Mouse (Mus musculus) heart, embryonic 11.5 days (tissue): ENCODE data around the gene Ift46. TPM values are rescaled to one million over a fixed set of nuclear protein-coding genes. Genes with fewer than 3 reads are reported as not detected.
A peak's percentile ranks its signal among the peaks of the same experiment; 100 is the strongest.

ENCODE experiments used
- ATAC-seq: fragments of 200-750 bp; cut with Nextera tagmentation; replicated peaks from 2 replicates; pipeline ENCODE4 v1.8.0; 2017; ENCODE audit warnings: moderate library complexity; ENCODE audit not compliant: insufficient number of reproducible peaks, low FRiP score, low TSS enrichment
- H3K27ac ChIP-seq: fragments of 300-500 bp; sonication (generic); 2 replicates; pipeline ENCODE4 v1.5.1; 2014; ENCODE audit warnings: mild to moderate bottlenecking, low read depth, low read length
- H3K27me3 ChIP-seq: fragments of 300-500 bp; sonication (generic); 2 replicates; pipeline ENCODE4 v1.6.1; 2014; ENCODE audit warnings: mild to moderate bottlenecking, low read length, mixed read lengths; ENCODE audit not compliant: control insufficient read depth, insufficient read depth
- H3K36me3 ChIP-seq: fragments of 300-500 bp; sonication (generic); 2 replicates; pipeline ENCODE4 v1.6.1; 2014; ENCODE audit warnings: mild to moderate bottlenecking, low read length, moderate library complexity, mixed read lengths; ENCODE audit not compliant: control insufficient read depth, insufficient read depth
- H3K4me1 ChIP-seq: fragments of 300-500 bp; sonication (generic); 2 replicates; pipeline ENCODE4 v1.6.1; 2014; ENCODE audit warnings: low read length; ENCODE audit not compliant: control insufficient read depth, insufficient read depth
- H3K4me2 ChIP-seq: fragments of 300-500 bp; sonication (generic); 2 replicates; pipeline ENCODE4 v1.6.1; 2014; ENCODE audit warnings: mild to moderate bottlenecking, moderate library complexity
- H3K4me3 ChIP-seq: fragments of 300-500 bp; sonication (generic); 2 replicates; pipeline ENCODE4 v1.5.1; 2014; ENCODE audit warnings: low read depth, low read length
- H3K9ac ChIP-seq: fragments of 300-500 bp; sonication (generic); 2 replicates; pipeline ENCODE4 v1.6.1; 2014; ENCODE audit warnings: mild to moderate bottlenecking, low read depth, low read length, moderate library complexity
- H3K9me3 ChIP-seq: fragments of 300-500 bp; sonication (generic); replicated peaks from 2 replicates; pipeline ENCODE4 v1.6.1; 2016; ENCODE audit warnings: low read length; ENCODE audit not compliant: control insufficient read depth
- WGBS: fragments of 180-500 bp; shearing (Covaris S2); extraction: QIAGEN DNeasy Blood & Tissue Kit; methylation state at CpG from one replicate; pipeline ENCODE4 v1.1.7; 2014; ENCODE audit not compliant: insufficient replicate concordance; 5-methylcytosine and 5-hydroxymethylcytosine counted together
- polyA plus RNA-seq: library from polyadenylated mRNA; unstranded; fragments of >200 nt; fragmentation: Nextera tagmentation; extraction: Ambion mirVana; gene quantifications from 2 replicates; pipeline ENCODE4 v1.2.1, GENCODE M21; 2014

Ift46 gene
- polyA plus RNA-seq, 1 experiment from 2014 or later: 71.4 TPM

DNA sequence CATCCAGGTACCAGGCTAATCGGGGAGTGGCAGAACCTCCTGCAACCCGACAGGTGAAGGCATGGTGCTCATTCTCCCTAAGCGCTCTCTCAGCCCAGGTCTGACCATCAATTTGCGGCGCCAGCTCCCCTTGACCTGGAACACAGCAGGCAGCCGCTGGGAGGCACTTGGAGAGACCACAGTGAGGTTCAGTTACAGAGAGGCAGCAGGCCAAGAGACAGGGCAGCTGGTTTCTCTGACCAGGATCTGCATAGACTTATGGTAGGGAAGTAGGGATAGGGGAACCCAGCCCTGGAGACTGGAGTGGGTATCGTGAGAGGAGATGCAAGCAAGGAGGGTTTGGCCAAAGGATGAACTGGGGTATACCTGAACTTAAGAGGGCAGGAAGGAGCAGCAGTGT lies 30.6 kb downstream of the Ift46 start:
- no peak overlapping the region for H3K9ac ChIP-seq
- H3K36me3 ChIP-seq: no peaks in the 10 kb centered on the region
- H3K27ac ChIP-seq: no peak overlapping the region
- peaks cover 5% of the 10 kb centered on the region for H3K4me1 ChIP-seq
- ATAC-seq: no peak
- no peaks in the 10 kb centered on the region for H3K9me3 ChIP-seq
- H3K4me2 ChIP-seq: no peak overlapping the region; the same call in 1 of the 2 replicates
- peaks cover 32% of the 10 kb centered on the region for H3K27me3 ChIP-seq
- WGBS: 32% methylated on average over 7 of the region's 7 CpGs
- no peak overlapping the region; the same call in 1 of the 2 replicates for H3K4me3 ChIP-seq

GRCm38 (mm10) chr9:44799102-44799957 lies 31.6 kb downstream of the Ift46 start, which contains the start of gene Tmem25:
Gene Tmem25, minus strand, starts transcription at chr9:44799307.
- peak; percentile 92 for ATAC-seq
- H3K27ac ChIP-seq: peak within 1 kb of the TSS; percentile 24; the same call in 1 of the 2 replicates
- under 1% methylated on average over 74 of the region's 75 CpGs for WGBS

DNA sequence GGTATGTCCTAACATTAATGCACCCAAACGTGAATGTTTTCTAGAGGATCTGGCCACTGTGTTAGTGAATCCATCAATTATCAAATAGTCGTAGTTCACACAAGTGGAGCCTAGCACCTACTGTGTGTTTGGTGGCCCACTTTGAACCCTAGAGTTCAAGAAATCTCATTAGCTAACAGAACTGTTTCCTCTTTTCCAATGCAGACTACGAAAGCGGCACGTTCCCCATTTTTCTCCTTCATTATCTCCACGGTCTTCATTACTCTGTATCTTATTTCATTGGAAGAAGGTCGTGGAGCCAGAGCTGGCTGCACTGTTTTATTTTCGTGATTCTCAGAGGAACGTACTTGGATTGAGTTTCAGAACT lies 32.2 kb downstream of the Ift46 start:
- H3K36me3 ChIP-seq: no peaks in the 10 kb centered on the region
- H3K4me3 ChIP-seq: peak overlapping the region; percentile 64
- ATAC-seq: no peak
- peaks cover 5% of the 10 kb centered on the region for H3K4me1 ChIP-seq
- H3K9ac ChIP-seq: peak overlapping the region; percentile 69; the same call in 1 of the 2 replicates
- no peak overlapping the region for H3K27ac ChIP-seq
- H3K9me3 ChIP-seq: no peaks in the 10 kb centered on the region
- H3K27me3 ChIP-seq: peaks cover 32% of the 10 kb centered on the region
- peak overlapping the region; percentile 98 for H3K4me2 ChIP-seq
- WGBS: 44% methylated on average over 9 of the region's 9 CpGs

More at GRCm38 (mm10) chr9:44799102-44799957, 31.6 kb downstream of the Ift46 start, which contains the start of gene Tmem25:
- peak within 1 kb of the TSS; percentile 98 for H3K4me2 ChIP-seq
- H3K27me3 ChIP-seq: peaks cover 32% of the 10 kb centered on the region
- H3K4me3 ChIP-seq: peak within 1 kb of the TSS; percentile 64
- no peaks in the 10 kb centered on the region for H3K9me3 ChIP-seq
- no peaks in the 10 kb centered on the region for H3K36me3 ChIP-seq
- H3K9ac ChIP-seq: peak within 1 kb of the TSS; percentile 69
- H3K4me1 ChIP-seq: peaks cover 5% of the 10 kb centered on the region

DNA sequence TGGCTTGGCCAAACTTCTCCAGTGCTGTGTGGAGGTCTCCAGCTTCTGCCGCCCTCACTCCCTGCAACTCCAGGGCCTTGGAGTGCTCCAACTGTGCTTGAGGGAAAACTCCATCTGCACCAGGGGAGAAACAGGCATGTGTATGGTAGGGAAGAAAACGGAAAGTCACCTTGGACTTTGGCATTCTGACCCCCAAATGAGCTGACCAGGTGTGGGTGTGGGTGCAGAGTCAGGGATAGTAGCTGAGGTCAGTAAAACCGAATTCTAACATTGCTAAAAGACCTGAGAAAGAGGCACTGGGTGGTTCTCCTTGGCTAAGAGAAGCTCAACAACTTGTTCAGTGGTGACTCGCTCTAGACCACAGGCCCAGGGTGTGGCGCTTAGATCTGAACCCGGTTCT lies 34.0 kb downstream of the Ift46 start:
- peaks cover 5% of the 10 kb centered on the region for H3K4me1 ChIP-seq
- ATAC-seq: no peak
- no peaks in the 10 kb centered on the region for H3K9me3 ChIP-seq
- no peak overlapping the region for H3K4me3 ChIP-seq
- no peak overlapping the region for H3K9ac ChIP-seq
- WGBS: 76% methylated on average over 6 of the region's 6 CpGs
- peaks cover 32% of the 10 kb centered on the region for H3K27me3 ChIP-seq
- no peak overlapping the region for H3K4me2 ChIP-seq
- peaks cover 8% of the 10 kb centered on the region for H3K36me3 ChIP-seq
- H3K27ac ChIP-seq: no peak overlapping the region

- Histone ChIP-seq H3K9ac (no peak within 1 kb of the TSS), H3K36me3 (peaks cover 10% of the 10 kb centered on the region), H3K27me3 (peaks cover 25% of the 10 kb centered on the region), H3K4me3 (no peak within 1 kb of the TSS), H3K9me3 (no peaks in the 10 kb centered on the region), H3K27ac (no peak within 1 kb of the TSS), H3K4me2 (no peak within 1 kb of the TSS), H3K4me1 (peaks cover 5% of the 10 kb centered on the region)
- no peak for ATAC-seq
- 63% methylated on average over 4 of the region's 4 CpGs for WGBS
These were observed 35.2 kb downstream of the Ift46 start, which contains the start of gene Ttc36 for GRCm38 (mm10) chr9:44802808-44803450. Gene Ttc36, minus strand, starts transcription at chr9:44803072.

DNA sequence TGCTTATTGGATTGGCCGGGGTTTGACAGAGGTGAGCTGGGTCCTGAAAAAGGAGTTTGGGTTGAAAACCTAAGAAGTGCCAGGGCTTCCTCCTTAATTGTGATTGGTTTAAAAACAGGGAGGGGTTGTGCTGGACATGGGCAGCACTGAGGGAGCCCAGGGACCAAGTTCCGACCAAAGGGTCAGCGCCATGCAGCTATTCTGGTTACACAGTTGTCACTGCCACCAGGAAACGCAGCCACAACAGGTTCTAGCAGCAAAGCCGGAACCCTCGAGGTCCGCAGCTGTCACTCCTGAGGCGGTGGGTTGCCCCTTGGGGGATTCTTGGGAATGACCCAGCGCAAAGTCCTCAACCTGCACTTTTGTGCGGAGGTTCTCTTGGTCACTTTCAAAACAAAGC lies 37.0 kb downstream of the Ift46 start:
- 91% methylated on average over 10 of the region's 10 CpGs for WGBS
- ATAC-seq: no peak
- Histone ChIP-seq H3K36me3 (peaks cover 26% of the 10 kb centered on the region), H3K4me3 (no peak overlapping the region), H3K27ac (no peak overlapping the region), H3K27me3 (peaks cover 14% of the 10 kb centered on the region), H3K9ac (no peak overlapping the region), H3K9me3 (no peaks in the 10 kb centered on the region), H3K4me2 (no peak overlapping the region), H3K4me1 (no peaks in the 10 kb centered on the region; the same call in 1 of the 2 replicates)

- Histone ChIP-seq H3K4me3 (no peak overlapping the region), H3K27ac (no peak overlapping the region)
- no peak for ATAC-seq
These were observed 37.8 kb downstream of the Ift46 start for GRCm38 (mm10) chr9:44805536-44805935.

DNA sequence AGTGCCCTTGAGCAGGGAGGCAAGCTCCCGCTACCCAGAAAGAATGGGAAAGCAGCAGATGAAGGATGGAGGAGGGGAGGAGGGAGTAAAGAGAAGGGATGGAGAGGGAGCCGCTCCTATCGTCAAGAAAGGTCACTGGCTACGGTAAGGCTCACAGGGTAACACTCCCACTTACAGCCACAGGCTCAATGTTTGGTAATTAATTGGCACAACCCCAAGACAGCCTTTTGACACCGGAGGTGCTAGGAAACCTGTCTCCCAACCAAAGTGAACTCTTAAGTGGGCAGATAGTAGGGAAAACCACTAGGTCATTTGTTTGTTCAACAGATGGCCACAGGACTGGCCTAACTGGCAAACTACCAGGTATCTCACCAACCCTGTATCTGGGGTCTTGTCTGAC lies 39.4 kb downstream of the Ift46 start:
- H3K9ac ChIP-seq: no peak overlapping the region
- no peak for ATAC-seq
- H3K27ac ChIP-seq: no peak overlapping the region
- 75% methylated on average over 5 of the region's 5 CpGs for WGBS
- no peaks in the 10 kb centered on the region for H3K4me1 ChIP-seq
- H3K27me3 ChIP-seq: no peaks in the 10 kb centered on the region
- H3K4me3 ChIP-seq: no peak overlapping the region
- H3K9me3 ChIP-seq: no peaks in the 10 kb centered on the region
- H3K4me2 ChIP-seq: no peak overlapping the region
- peaks cover 40% of the 10 kb centered on the region for H3K36me3 ChIP-seq

More at GRCm38 (mm10) chr9:44805536-44805935, 37.8 kb downstream of the Ift46 start:
- no peak overlapping the region for H3K9ac ChIP-seq
- no peaks in the 10 kb centered on the region for H3K4me1 ChIP-seq
- peaks cover 31% of the 10 kb centered on the region for H3K36me3 ChIP-seq
- peaks cover 12% of the 10 kb centered on the region for H3K27me3 ChIP-seq
- WGBS: 88% methylated on average over 5 of the region's 5 CpGs
- no peaks in the 10 kb centered on the region for H3K9me3 ChIP-seq
- no peak overlapping the region for H3K4me2 ChIP-seq
